Mouse (Mus musculus) limb, embryonic 10.5 days (tissue): Measurements from ENCODE around the gene Pigl. TPM values are rescaled to one million over a fixed set of nuclear protein-coding genes. Genes with fewer than 3 reads are reported as not detected.
A peak's percentile ranks its signal among the peaks of the same experiment; 100 is the strongest.

Experiments
- DNase-seq: peaks from one replicate; pipeline ENCODE4 v3.0.0-alpha.2; 2017; ENCODE audit warnings: low spot score
- H3K27ac ChIP-seq: fragments of 300-500 bp; sonication (generic); 2 replicates; pipeline ENCODE4 v1.5.1; 2016; ENCODE audit warnings: mild to moderate bottlenecking
- H3K27me3 ChIP-seq: fragments of 300-500 bp; sonication (generic); 2 replicates; pipeline ENCODE4 v1.6.1; 2016; ENCODE audit warnings: low read depth, mild to moderate bottlenecking; ENCODE audit not compliant: poor library complexity, severe bottlenecking
- H3K36me3 ChIP-seq: fragments of 300-500 bp; sonication (generic); 2 replicates; pipeline ENCODE4 v1.6.1; 2016; ENCODE audit warnings: mild to moderate bottlenecking, moderate library complexity
- H3K4me1 ChIP-seq: fragments of 300-500 bp; sonication (generic); 2 replicates; pipeline ENCODE4 v1.6.1; 2016
- H3K4me3 ChIP-seq: fragments of 300-500 bp; sonication (generic); 2 replicates; pipeline ENCODE4 v1.5.1; 2016; ENCODE audit warnings: mild to moderate bottlenecking, moderate library complexity
- H3K9me3 ChIP-seq: fragments of 300-500 bp; sonication (generic); replicated peaks from 2 replicates; pipeline ENCODE4 v1.6.1; 2016; ENCODE audit warnings: mild to moderate bottlenecking
- WGBS: fragments of 180-500 bp; shearing (Covaris S2); methylation state at CpG from one replicate; pipeline ENCODE4 v1.1.7; 2016; 5-methylcytosine and 5-hydroxymethylcytosine counted together
- polyA plus RNA-seq: library from polyadenylated mRNA; unstranded; fragments of >200 nt; fragmentation: Nextera tagmentation; extraction: Ambion mirVana; gene quantifications from 2 replicates; pipeline ENCODE4 v1.2.1, GENCODE M21; 2016

Pigl gene
- polyA plus RNA-seq, 1 experiment from 2014 or later: 13.9 TPM

DNA sequence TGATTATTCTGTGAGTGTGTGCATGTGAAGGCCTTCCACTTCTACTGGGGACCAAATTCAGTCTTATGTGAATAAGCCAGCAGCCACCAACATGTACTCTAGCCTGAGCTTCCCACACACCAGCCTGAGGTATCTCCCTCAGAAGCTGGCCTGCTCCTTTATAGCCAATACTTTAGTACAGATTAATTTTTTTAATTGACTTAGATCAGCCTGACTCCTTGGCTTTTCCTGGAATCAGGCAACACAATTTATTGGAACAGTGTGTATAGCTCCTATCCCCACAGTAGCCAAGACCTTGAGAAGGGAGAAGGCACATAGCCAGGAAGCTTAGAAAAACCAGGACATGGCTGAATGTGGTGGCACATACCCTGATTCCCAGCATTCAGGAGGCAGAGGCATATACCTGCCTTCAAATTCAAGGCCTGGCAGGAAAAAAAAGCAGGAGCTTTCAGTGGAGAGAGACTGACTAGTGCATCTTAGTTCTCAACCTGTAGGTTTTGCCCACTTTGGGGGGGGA lies 97.7 kb downstream of the Pigl start:
- Histone ChIP-seq H3K27me3 (peaks cover 8% of the 10 kb centered on the region; the same call in 1 of the 2 replicates), H3K4me3 (no peak overlapping the region), H3K27ac (no peak overlapping the region), H3K4me1 (peaks cover 32% of the 10 kb centered on the region), H3K36me3 (peaks cover 32% of the 10 kb centered on the region), H3K9me3 (no peaks in the 10 kb centered on the region)
- DNase-seq: no peak

DNA sequence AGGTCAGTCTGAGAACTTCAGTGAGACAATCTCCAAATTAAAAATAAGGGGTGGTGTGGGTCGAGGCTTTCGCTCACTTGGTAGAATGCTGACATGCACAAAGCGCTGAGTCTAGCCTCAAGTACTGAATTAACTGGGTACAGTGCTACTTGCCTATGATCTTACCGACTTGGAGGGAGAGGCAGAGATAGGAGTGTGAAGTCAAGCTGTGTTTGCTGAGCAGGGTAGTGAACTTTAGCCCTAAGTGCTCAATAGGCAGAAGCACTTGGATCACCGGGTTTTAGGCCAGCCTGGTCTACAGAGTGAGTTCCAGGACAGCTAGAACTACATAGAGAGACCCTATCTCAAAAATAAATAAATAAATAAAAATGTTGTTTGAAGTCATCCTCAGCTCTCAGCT lies 98.9 kb downstream of the Pigl start:
- no peak for DNase-seq
- peaks cover 32% of the 10 kb centered on the region for H3K4me1 ChIP-seq
- no peak overlapping the region for H3K27ac ChIP-seq
- peaks cover 32% of the 10 kb centered on the region for H3K36me3 ChIP-seq
- no peak overlapping the region for H3K4me3 ChIP-seq
- 69% methylated on average over 5 of the region's 5 CpGs for WGBS
- no peaks in the 10 kb centered on the region for H3K9me3 ChIP-seq
- peaks cover 15% of the 10 kb centered on the region; the same call in 1 of the 2 replicates for H3K27me3 ChIP-seq

DNA sequence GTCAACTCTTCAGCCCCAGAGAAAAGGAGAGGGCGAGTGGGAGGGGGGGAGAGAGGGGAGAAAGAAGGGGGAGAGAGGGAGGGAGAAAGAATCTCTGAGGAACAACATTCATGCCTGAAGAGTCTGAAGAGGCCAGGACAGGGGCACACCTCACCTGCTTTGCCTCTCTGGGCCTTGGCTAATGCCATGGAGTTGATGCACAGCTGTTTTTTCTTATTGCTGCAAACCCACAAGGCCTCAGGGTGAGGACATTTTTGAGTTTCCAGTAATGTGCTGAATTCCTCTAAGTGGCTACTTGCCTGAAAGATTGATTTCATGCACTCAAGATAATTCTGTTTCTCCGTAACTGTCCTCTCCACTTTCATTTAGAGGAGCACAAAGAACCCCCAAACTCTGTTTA lies 99.9 kb downstream of the Pigl start:
- H3K36me3 ChIP-seq: peaks cover 27% of the 10 kb centered on the region
- no peaks in the 10 kb centered on the region for H3K9me3 ChIP-seq
- no peak for DNase-seq
- H3K4me1 ChIP-seq: peaks cover 31% of the 10 kb centered on the region
- H3K27ac ChIP-seq: no peak overlapping the region
- 83% methylated on average over 2 of the region's 2 CpGs for WGBS
- peaks cover 15% of the 10 kb centered on the region; the same call in 1 of the 2 replicates for H3K27me3 ChIP-seq
- no peak overlapping the region for H3K4me3 ChIP-seq

DNA sequence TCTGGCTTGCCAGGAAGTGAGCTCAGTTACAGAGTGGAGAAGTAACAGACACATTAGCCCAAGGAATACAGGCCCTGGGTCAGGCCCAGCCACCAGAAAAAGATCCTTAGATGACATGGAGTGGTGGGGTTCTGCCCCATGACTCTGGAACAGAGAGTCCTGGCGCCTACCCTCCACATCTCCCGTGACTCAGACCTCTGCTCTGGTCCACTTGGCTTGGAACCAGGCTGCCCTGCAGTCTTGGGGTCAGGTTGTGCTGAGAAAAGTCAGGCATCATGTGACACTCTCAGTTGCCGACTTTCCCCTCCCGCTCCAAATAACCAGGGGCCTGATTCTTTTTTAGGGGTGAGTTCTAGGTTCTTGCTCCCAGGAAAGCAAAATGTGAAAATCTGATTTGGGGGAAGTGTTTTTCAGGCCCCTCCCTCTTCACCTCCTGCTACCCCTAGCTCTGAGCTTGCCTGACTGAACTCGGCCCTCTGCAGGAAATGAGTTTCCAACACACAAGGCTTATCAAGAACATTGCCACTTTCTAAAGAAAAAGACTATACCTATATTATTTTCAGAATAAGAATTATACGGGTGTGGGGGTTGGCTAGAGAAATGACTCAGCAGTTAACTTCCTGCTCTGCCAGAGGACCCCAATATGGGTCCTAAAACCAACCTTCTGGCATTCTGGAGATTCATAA lies 100.8 kb downstream of the Pigl start:
- 64% methylated on average over 6 of the region's 6 CpGs for WGBS
- peaks cover 15% of the 10 kb centered on the region; the same call in 1 of the 2 replicates for H3K27me3 ChIP-seq

DNA sequence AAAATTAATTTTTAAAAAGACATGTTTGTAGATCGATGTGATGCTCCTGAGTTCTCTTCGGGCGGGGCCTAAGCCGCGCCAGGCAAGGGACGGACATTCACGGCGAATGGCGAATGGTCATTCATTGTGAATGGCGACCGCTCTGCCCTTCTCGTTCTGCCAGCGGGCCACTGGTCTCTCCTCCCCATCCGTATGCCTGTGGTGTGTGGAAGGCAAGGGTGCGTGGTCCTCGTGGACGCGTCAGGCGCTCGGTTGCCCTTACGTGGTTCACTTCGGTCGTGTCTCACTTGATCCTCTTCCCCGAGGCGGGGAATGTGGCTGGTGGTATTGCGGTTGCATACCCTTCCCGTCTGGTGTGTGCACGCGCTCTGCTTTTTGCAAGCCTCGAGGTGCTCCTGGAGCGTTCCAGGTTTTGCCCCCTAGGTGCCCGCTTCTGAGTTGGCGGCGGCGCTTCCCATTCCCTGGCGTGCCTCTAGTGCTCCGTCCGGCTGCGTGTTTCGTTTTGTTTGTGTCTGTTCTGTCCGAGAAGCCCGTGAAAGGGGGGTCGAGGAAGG lies 102.3 kb downstream of the Pigl start:
- Histone ChIP-seq H3K27ac (peak overlapping the region; percentile 50; the same call in 1 of the 2 replicates), H3K36me3 (peaks cover 3% of the 10 kb centered on the region), H3K4me1 (peaks cover 13% of the 10 kb centered on the region), H3K9me3 (no peaks in the 10 kb centered on the region), H3K4me3 (peak overlapping the region; percentile 44), H3K27me3 (peaks cover 15% of the 10 kb centered on the region; the same call in 1 of the 2 replicates)
- 37% methylated on average over 43 of the region's 43 CpGs for WGBS
- DNase-seq: peak; percentile 46

More for the DNA sequence above, 100.8 kb downstream of the Pigl start:
- no peak for DNase-seq
- H3K4me3 ChIP-seq: no peak overlapping the region
- H3K36me3 ChIP-seq: peaks cover 17% of the 10 kb centered on the region
- peaks cover 22% of the 10 kb centered on the region for H3K4me1 ChIP-seq
- H3K9me3 ChIP-seq: no peaks in the 10 kb centered on the region
- no peak overlapping the region for H3K27ac ChIP-seq

DNA sequence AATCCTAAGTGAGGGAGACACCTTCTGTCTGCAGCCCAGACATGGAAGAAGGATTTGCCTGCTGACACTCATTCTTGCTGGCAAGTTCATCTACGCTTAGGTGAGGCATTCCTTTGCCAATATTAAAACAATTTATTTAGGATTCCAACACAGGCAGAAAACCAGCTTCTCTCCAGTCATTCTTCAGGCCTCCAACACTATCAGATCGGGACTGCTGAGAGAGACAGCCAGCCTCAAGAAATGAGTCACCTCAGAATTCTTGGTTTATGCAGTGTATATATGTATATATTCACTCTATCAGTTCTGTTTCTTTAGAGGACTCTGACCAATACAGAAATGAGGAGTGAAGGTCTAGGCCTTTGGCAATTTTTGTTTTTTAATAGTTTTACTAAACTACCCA lies 105.3 kb downstream of the Pigl start:
- Histone ChIP-seq H3K36me3 (no peaks in the 10 kb centered on the region), H3K4me1 (peaks cover 18% of the 10 kb centered on the region), H3K27ac (no peak overlapping the region), H3K27me3 (peaks cover 15% of the 10 kb centered on the region; the same call in 1 of the 2 replicates), H3K9me3 (no peaks in the 10 kb centered on the region), H3K4me3 (no peak overlapping the region)
- no peak for DNase-seq
- 92% methylated on average over 2 of the region's 2 CpGs for WGBS

Other genes starting within 250 kb of the Pigl start
- gene Adora2b, start 209.5 kb upstream of the Pigl start, polyA plus RNA-seq: 10.4 and 11.5 TPM in 2 replicates
- gene Zswim7, start 177.1 kb upstream of the Pigl start, polyA plus RNA-seq: 17.9 TPM in 2 replicates
- gene Ttc19, start 177.0 kb upstream of the Pigl start, polyA plus RNA-seq: 17.4 and 18.8 TPM in 2 replicates
- 127 and 144 TPM in 2 replicates for gene Ncor1, start 81 bp downstream of the Pigl start, polyA plus RNA-seq
- gene Cenpv, start 80.8 kb downstream of the Pigl start, polyA plus RNA-seq: 35.0 and 42.2 TPM in 2 replicates
- 3,627 and 3,653 TPM in 2 replicates for gene Ubb, start 92.7 kb downstream of the Pigl start, polyA plus RNA-seq
- 0.55 and 0.87 TPM in 2 replicates for gene Trpv2, start 116.0 kb downstream of the Pigl start, polyA plus RNA-seq
- gene Lrrc75a, start 190.1 kb downstream of the Pigl start, polyA plus RNA-seq: 15.7 and 17.3 TPM in 2 replicates
- 45.5 and 52.5 TPM in 2 replicates for gene Mmgt2, start 190.2 kb downstream of the Pigl start, polyA plus RNA-seq